Mouse (Mus musculus) thymus, adult 18-20 months (tissue): ENCODE measurements around the gene Mettl21a.
"Not testable (repeated sequence)": the region's sequence is repeated elsewhere in the genome, so short reads cannot be mapped to it uniquely, and the experiment has no call there.

ENCODE experiments used
- DNase-seq, 2 experiments: peaks; one replicate each; pipeline ENCODE4 v3.0.0; 2022; ENCODE audit warnings: mixed read lengths in 2 of 2

Gene Mettl21a

GRCm38 (mm10) chr1:64609976-64610375 is 7.1 kb downstream of the Mettl21a start:
- no peak for DNase-seq

- no peak for DNase-seq
Measured at GRCm38 (mm10) chr1:64609145-64609544, 7.9 kb downstream of the Mettl21a start.

GRCm38 (mm10) chr1:64603381-64603780 is 13.7 kb downstream of the Mettl21a start:
- DNase-seq: no peak

- no peak for DNase-seq
Measured at GRCm38 (mm10) chr1:64601242-64601842, 15.7 kb downstream of the Mettl21a start.

- no peak for DNase-seq
Measured at GRCm38 (mm10) chr1:64600413-64601077, 16.5 kb downstream of the Mettl21a start.

GRCm38 (mm10) chr1:64598926-64599325 is 18.1 kb downstream of the Mettl21a start:
- DNase-seq: no peak

GRCm38 (mm10) chr1:64578801-64579200 is 38.2 kb downstream of the Mettl21a start:
- DNase-seq: no peak

GRCm38 (mm10) chr1:64577911-64578310 is 39.1 kb downstream of the Mettl21a start:
- not testable (repeated sequence) for DNase-seq

GRCm38 (mm10) chr1:64576732-64577131 is 40.3 kb downstream of the Mettl21a start:
- no peak for DNase-seq

GRCm38 (mm10) chr1:64576022-64576421 is 41.0 kb downstream of the Mettl21a start:
- DNase-seq: no peak

GRCm38 (mm10) chr1:64568206-64568605 is 48.8 kb downstream of the Mettl21a start:
- no peak for DNase-seq

GRCm38 (mm10) chr1:64560105-64560504 is 56.9 kb downstream of the Mettl21a start:
- DNase-seq: no peak
